Mouse (Mus musculus): ENCODE data around the gene Sprr1b. TPM values are rescaled to one million over a fixed set of nuclear protein-coding genes. Genes with fewer than 3 reads are reported as not detected.
"Not testable (repeated sequence)": the region's sequence is repeated elsewhere in the genome, so short reads cannot be mapped to it uniquely, and the experiment has no call there.

Gene Sprr1b
- polyA plus RNA-seq (2017; shearing (Covaris generic)): not detected

DNA sequence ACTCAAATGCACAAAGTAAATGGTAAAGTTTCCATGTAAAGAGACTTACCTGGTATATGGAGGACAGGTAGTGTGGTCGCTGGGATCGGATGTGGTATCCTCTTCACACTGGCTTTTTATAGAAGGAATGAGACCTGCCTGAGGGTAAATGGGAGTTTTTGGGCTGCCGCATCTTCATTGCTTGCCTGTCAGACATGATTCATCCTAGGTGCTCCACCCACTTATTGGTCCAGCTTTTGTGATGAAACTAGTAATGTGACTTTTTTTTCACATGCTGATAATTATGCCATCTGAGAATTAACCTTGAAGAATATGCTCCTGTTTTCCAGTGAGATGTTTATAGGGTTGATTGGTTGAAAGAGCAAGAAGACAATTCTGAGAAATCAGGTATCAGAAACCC lies at the start of gene Sprr1b:
Sprr1b (minus strand) TSS at position 101 of the 400 bp plus-strand sequence.
- ATAC-seq: no peak

DNA sequence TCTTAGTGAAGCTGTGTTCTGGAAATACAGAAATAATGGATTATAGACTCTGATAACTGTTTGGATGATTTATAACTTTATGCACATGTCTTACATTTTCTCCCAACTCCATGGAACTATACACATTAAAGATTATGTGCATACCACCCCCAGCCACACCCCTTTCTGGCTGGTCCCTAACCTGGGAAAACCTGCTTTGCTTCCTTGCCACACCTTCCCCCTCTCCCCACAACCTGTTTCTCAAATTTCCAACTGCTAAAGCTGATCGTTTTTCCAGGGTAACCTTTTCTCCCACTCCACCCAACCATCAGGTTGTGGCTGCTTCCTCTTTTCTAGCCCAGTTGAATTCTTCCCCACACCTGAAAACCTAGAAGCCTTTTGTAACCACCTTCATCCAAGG lies 47.7 kb upstream of the Sprr1b start:
- ATAC-seq: no peak

DNA sequence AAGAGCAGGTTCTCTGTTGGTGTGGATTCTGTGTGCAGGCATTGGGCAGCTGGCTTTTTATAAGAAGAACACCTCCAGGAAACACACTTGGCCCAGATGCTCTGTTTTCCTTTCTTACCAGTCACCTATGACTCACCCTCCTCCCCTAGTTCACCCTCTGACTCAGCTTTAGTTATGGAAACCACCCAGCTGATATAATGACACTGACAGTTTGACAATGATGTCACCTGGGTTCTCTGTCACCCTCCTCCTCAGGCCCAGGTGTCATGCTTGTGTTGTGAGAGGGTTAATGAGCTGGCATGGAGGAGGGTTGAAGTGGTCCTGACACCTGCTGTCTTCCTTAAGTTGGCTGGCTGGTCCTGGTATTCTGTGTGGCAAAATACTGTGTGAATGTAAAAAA lies 47.3 kb upstream of the Sprr1b start, which contains the start of gene Sprr1a:
Sprr1a (minus strand) TSS at position 33 of the 400 bp plus-strand sequence.
- ATAC-seq: no peak

DNA sequence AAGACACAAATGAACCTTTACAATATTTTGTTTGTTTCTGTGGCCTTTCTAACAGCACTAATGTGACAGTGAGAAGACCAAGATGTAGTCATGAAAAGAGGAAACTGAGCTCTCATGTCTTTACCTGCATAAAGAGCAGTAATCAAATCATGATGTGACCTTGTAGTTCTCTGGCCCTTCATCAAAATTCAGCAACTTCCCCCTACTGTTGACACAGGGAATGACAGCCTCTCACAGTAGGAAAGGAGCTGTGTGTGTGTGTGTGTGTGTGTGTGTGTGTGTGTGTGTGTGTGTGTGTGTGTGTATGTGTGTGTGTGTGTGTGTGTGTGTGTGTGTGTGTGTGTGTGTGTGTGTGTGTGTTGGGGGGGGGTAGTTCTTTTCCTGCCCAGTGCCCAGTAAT lies 42.7 kb upstream of the Sprr1b start:
- not testable (repeated sequence) for ATAC-seq

DNA sequence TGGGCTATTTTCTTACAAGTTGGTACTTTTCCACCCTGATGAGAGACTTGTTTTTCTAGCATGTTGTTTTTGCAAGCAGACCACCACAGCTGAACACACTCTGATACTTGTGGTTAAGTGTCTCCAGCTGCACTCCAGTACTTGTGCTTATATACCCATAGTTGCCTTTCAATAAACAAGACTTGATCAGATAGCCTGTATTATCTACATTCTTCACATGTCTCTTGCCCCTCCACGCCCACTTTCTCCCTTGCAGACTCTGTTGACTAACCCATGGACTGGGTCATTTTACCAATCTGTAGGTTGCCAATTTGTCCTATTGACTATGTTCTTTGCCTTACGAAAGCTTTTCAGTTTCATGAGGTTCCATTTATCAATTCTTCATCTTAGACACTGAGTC lies 31.5 kb upstream of the Sprr1b start:
- no peak for ATAC-seq

DNA sequence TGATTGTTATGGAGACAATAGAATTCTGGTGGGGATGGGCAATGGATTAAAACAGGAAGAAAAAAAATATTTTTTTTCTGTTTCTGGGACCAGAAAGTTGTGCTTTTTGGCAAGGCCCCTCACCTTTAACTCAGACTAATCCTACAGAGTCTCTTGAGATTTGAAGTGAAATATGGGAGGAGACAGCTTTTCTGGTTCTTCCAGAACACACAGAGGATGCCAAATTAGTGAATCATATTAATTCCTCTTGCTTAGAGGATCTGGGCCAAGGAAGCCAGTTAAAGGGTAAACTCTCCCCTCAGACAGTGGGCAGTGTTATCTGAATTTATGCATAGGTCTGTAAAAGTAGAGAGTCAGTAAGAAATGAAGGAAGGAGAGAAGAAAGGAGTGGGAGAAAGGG lies 28.8 kb upstream of the Sprr1b start:
- no peak for ATAC-seq

DNA sequence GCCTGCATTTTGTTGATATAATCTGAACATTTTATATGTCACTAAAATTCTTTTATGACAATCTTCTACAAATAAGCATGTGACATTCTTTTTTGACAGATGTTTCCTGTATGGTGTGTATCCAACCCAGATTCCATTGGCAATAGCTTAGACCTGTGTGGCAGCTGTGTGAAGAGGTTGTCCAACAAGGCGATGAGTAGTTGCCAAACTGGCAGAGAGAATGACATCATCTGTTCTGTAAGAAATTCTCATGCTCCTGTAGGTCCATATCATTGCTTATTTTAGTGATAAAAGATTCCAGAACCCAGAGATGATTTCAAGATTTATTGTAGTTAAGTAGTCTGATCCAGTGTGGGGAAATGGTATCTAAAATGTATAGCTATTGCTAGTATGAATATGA lies 28.0 kb upstream of the Sprr1b start:
- ATAC-seq: no peak

DNA sequence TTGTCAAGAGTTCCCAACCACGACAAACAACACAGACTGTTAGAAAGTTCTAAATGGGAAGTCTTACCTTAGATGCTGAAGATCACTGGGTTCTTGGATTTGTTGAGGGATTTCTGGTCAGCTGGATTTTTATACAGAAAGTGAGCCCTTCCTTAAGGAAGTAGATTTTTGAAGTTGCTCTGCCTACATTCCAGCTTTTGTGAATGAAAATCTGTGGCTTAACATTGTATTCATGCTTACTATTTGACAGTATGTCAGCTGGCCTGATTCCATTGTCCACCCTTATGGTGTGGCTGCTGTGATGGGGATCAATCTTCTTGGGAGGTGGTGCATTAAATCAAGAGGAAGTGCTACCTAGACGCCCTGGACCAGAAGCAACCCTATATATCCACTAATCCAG lies 20.0 kb upstream of the Sprr1b start, which contains the start of gene Sprr3:
Sprr3 (minus strand) TSS at position 101 of the 400 bp plus-strand sequence.
- ATAC-seq: no peak

DNA sequence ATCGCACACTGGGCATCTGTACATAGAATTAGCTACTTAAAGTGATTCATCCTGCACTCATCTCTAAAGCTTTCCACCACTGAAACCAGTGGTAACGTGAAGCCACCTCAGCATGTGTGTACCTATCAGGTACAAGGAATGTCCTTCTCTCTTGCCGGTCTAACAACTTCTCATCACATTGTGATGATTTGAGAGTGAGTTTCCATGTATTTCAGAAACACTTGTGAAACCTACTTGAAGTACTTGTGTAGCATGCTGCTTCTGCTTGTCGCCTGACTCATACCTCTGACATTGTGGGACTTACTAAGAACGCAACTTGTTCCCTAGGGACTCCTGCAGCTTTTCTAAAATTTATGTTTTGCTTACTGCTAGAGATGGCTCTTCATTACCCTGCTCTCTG lies 16.6 kb upstream of the Sprr1b start:
- ATAC-seq: no peak

DNA sequence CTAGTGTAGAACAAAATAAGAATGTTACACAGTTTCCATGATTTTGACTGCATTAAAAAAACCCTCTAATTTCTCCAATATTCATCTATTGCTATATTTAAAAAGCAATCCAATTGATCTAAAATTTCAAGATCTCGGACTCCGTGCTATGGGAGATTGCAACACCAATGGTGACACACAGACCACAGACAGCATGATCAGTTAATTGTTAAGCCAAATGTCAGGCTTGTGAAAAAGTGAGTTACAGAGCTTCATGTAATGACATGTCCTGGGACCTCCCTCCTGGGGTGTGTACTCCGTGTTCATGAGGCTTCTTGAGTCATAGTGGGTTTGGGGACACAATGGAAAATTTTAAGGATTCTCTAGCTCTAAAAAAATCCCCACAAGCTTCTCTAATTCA lies 1.6 kb upstream of the Sprr1b start:
- no peak for ATAC-seq

DNA sequence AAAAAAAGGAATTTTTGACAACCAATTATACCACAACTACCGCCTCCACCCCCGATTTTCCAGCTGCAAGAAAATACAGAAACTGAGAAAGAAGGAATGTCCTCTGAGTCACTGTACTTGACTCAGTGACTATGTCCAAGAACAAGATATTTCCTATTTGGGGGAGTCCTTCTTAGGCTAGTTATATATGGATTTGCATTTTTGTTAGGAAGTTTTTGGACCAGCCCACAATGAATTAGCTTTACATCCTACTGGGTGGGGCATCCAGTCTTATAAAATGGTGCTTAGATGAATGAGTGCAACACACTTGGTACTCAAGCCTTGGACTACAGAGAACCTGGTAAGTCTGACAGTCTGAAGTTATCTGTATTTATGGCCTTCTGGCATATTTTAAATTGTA lies 6.3 kb downstream of the Sprr1b start, which contains the start of gene Sprr2k:
Sprr2k (plus strand) TSS at position 301 of the 400 bp plus-strand sequence.
- no peak for ATAC-seq

DNA sequence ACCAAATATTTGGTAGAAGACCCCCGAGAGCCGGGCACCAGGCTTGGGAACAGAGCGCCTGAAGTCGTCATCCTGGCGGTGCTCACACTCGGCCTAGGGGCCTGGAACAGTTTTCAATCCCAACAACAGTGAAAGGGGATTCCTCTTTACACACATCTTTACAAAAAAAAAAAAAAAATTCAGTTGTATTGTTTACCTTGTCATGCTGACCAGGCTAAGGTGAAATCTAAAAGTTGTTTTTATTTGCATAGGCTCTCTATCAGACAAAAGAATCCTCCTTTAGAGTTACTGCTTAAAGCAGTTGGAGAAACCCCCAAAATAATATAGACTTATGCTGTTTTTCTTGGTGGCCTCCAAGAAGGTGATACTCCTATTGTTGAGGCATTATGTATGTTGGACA lies 9.3 kb downstream of the Sprr1b start, which contains the start of gene Gm9774:
Gm9774 (minus strand) TSS at position 101 of the 400 bp plus-strand sequence.
- no peak for ATAC-seq

DNA sequence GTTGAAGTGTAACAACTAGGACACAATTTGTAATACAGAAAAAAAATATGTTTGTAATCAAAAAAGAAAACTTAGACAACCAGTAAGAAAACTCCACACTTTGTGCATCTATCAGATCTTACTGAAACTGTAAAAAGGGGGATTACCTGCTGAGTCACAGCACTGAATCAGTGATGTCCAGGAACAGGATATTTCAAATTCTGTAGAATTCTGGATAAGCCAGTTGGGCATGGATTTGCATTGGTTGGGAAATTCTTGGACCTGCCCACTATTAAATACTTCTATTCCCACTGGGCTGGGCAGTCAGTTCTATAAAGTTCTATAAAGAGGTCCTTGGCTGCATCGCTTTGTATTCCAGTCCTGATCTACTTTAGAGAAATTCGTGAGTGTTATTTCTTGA lies 20.8 kb downstream of the Sprr1b start, which contains the start of gene Sprr2j-ps:
Sprr2j-ps (plus strand) TSS at position 301 of the 400 bp plus-strand sequence.
- ATAC-seq: no peak

DNA sequence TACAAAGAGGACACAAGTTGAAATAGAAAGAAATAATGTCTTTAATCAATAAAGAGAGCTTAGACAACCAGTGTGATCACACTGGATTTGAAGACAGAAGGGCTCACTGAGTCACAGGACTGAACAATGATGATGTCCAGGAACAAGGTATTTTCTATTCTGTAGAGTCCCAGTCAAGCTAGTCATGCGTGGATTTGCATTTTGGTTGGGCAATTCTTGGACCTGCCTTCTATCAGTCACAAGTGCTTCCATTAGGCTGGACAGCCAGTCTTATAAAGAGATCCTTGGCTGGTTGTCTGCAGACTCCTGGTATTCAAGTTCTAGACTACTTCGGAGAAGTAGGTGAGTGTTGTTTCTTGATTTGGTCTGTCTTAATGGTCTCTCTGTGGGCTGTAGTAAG lies 30.9 kb downstream of the Sprr1b start, which contains the start of gene Sprr2i:
Sprr2i (plus strand) TSS at position 301 of the 400 bp plus-strand sequence.
- no peak for ATAC-seq

DNA sequence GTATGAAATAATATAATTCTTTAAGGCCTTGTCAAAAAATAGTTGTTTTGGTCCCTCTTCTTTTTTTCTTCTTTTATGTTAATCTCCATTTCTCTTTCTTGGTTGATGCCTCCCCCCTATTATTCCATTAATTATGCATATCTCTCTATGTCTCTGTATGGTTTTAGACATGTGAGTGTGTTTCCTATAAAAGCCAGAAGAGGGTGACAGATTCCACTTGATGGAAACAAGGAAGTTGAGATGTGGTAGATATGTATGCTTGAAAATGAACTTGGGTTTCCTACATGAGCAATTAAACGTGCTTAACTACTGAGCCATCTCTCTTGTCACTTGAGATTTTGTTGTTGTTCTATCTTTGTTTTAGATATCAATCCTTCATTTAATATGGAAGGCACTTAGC lies 44.3 kb downstream of the Sprr1b start:
- ATAC-seq: no peak

Other genes with a start within 250 kb of the Sprr1b start
- not detected for gene Sprr2a1, start 223.0 kb downstream of the Sprr1b start, polyA plus RNA-seq (2017; shearing (Covaris generic))
- gene Sprr2a2, start 222.9 kb downstream of the Sprr1b start, polyA plus RNA-seq (2017; shearing (Covaris generic)): not detected
- gene Sprr2a3, start 153.4 kb downstream of the Sprr1b start, polyA plus RNA-seq (2017; shearing (Covaris generic)): not detected
- gene Sprr2b, start 122.2 kb downstream of the Sprr1b start, polyA plus RNA-seq (2017; shearing (Covaris generic)): not detected
- gene Sprr2d, start 99.6 kb downstream of the Sprr1b start, polyA plus RNA-seq (2017; shearing (Covaris generic)): not detected
- not detected for gene Sprr2e, start 86.6 kb downstream of the Sprr1b start, polyA plus RNA-seq (2017; shearing (Covaris generic))
- gene Sprr2f, start 73.6 kb downstream of the Sprr1b start, polyA plus RNA-seq (2017; shearing (Covaris generic)): not detected
- not detected for gene Sprr2h, start 53.1 kb downstream of the Sprr1b start, polyA plus RNA-seq (2017; shearing (Covaris generic))
- gene Sprr2i, start 30.8 kb downstream of the Sprr1b start, polyA plus RNA-seq (2017; shearing (Covaris generic)): not detected
- not detected for gene Sprr2j-ps, start 20.7 kb downstream of the Sprr1b start, polyA plus RNA-seq (2017; shearing (Covaris generic))
- gene Gm9774, start 9.4 kb downstream of the Sprr1b start, polyA plus RNA-seq (2017; shearing (Covaris generic)): 10 to 100 TPM in 1 of 2 experiments, 1 to 10 TPM in 1; 8.6 to 10.3 TPM
- not detected for gene Sprr2k, start 6.2 kb downstream of the Sprr1b start, polyA plus RNA-seq (2017; shearing (Covaris generic))
- not detected for gene Sprr3, start 19.9 kb upstream of the Sprr1b start, polyA plus RNA-seq (2017; shearing (Covaris generic))
- not detected for gene Sprr1a, start 47.1 kb upstream of the Sprr1b start, polyA plus RNA-seq (2017; shearing (Covaris generic))
- gene Sprr4, start 61.7 kb upstream of the Sprr1b start, polyA plus RNA-seq (2017; shearing (Covaris generic)): not detected
- not detected for gene 2310046K23Rik, start 95.7 kb upstream of the Sprr1b start, polyA plus RNA-seq (2017; shearing (Covaris generic))
- gene Ivl, start 134.9 kb upstream of the Sprr1b start, polyA plus RNA-seq (2017; shearing (Covaris generic)): not detected
- not detected for gene Smcp, start 150.2 kb upstream of the Sprr1b start, polyA plus RNA-seq (2017; shearing (Covaris generic))
- not detected for gene 2210017I01Rik, start 168.7 kb upstream of the Sprr1b start, polyA plus RNA-seq (2017; shearing (Covaris generic))
- gene Lce6a, start 182.9 kb upstream of the Sprr1b start, polyA plus RNA-seq (2017; shearing (Covaris generic)): not detected
- not detected for gene Lce1a1, start 209.5 kb upstream of the Sprr1b start, polyA plus RNA-seq (2017; shearing (Covaris generic))
- not detected for gene Lce1b, start 218.1 kb upstream of the Sprr1b start, polyA plus RNA-seq (2017; shearing (Covaris generic))
- gene Lce1a2, start 231.5 kb upstream of the Sprr1b start, polyA plus RNA-seq (2017; shearing (Covaris generic)): not detected
- not detected for gene Lce1c, start 240.5 kb upstream of the Sprr1b start, polyA plus RNA-seq (2017; shearing (Covaris generic))
- gene Lce1d, start 248.4 kb upstream of the Sprr1b start, polyA plus RNA-seq (2017; shearing (Covaris generic)): not detected

Data from activated CD4-positive, CD25-positive, alpha-beta regulatory T cell, adult 4 months (primary cell).